Mouse (Mus musculus) MEL (cell line): ENCODE results near the gene Ubl4b. TPM values are rescaled to one million over a fixed set of nuclear protein-coding genes. Genes with fewer than 3 reads are reported as not detected.

ENCODE experiments used
- DNase-seq: peaks from one replicate; pipeline ENCODE4 v3.0.0; 2011; ENCODE audit warnings: low read depth, low spot score
- H3K27ac ChIP-seq: 2 replicates; pipeline ENCODE4 v1.5.1; 2012; ENCODE audit warnings: low read depth, mild to moderate bottlenecking, control low read depth, low read length, moderate library complexity; ENCODE audit not compliant: control insufficient read depth
- H3K27me3 ChIP-seq, 2 experiments: fragments of 150-350 bp in 1 of 2; sonication (generic) in 1 of 2; 2 replicates each; pipeline ENCODE4 v1.6.1; 2012; ENCODE audit warnings: low read length in 2 of 2, mild to moderate bottlenecking in 2 of 2, improper control_type of control experiment in 1 of 2, moderate library complexity in 1 of 2; ENCODE audit not compliant: insufficient read depth in 2 of 2, control insufficient read depth in 1 of 2
- H3K36me3 ChIP-seq, 2 experiments: 2 replicates each; pipeline ENCODE4 v1.6.1; 2012 to 2014; ENCODE audit warnings: low read length in 2 of 2, improper control_type of control experiment in 1 of 2, inconsistent platforms in 1 of 2, mild to moderate bottlenecking in 1 of 2; ENCODE audit not compliant: insufficient read depth in 2 of 2, control insufficient read depth in 1 of 2
- H3K4me1 ChIP-seq, 2 experiments: fragments of 150-350 bp in 1 of 2; sonication (generic) in 1 of 2; 2 replicates each; pipeline ENCODE4 v1.6.1; 2012; ENCODE audit warnings: low read length in 2 of 2, improper control_type of control experiment in 1 of 2, mild to moderate bottlenecking in 1 of 2; ENCODE audit not compliant: insufficient read depth in 2 of 2, control insufficient read depth in 1 of 2
- H3K4me3 ChIP-seq, 2 experiments: fragments of 150-350 bp in 1 of 2; sonication (generic) in 1 of 2; 2 replicates each; pipeline ENCODE4 v1.5.1; 2012; ENCODE audit warnings: low read depth in 2 of 2, low read length in 2 of 2, mild to moderate bottlenecking in 2 of 2, moderate library complexity in 2 of 2, control low read depth in 1 of 2, improper control_type of control experiment in 1 of 2; ENCODE audit not compliant: control insufficient read depth in 1 of 2, insufficient read depth in 1 of 2
- H3K79me2 ChIP-seq: 2 replicates; pipeline ENCODE4 v1.6.1; 2012; ENCODE audit warnings: mild to moderate bottlenecking, low read length, moderate library complexity; ENCODE audit not compliant: control insufficient read depth, poor library complexity, insufficient read depth
- H3K9ac ChIP-seq: 2 replicates; pipeline ENCODE4 v1.6.1; 2012; ENCODE audit warnings: low read depth, mild to moderate bottlenecking, control low read depth, low read length, moderate library complexity; ENCODE audit not compliant: control insufficient read depth, poor library complexity, severe bottlenecking
- H3K9me3 ChIP-seq: fragments of 150-350 bp; sonication (generic); replicated peaks from 2 replicates; pipeline ENCODE4 v1.6.1; 2012; ENCODE audit warnings: mild to moderate bottlenecking, low read length, improper control_type of control experiment, moderate library complexity; ENCODE audit not compliant: insufficient read depth
- BHLHE40 ChIP-seq: IDR thresholded peaks from 2 replicates; pipeline ENCODE4 v1.6.1; 2012; ENCODE audit warnings: low read depth, mild to moderate bottlenecking, inconsistent platforms, low read length, improper control_type of control experiment, borderline replicate concordance
- CHD1 ChIP-seq: IDR thresholded peaks from 2 replicates; pipeline ENCODE4 v1.6.1; 2012; ENCODE audit warnings: low read depth, mild to moderate bottlenecking, inconsistent platforms, low read length, improper control_type of control experiment
- ETS1 ChIP-seq: IDR thresholded peaks from 2 replicates; pipeline ENCODE4 v1.6.1; 2012; ENCODE audit warnings: low read depth, mild to moderate bottlenecking, inconsistent platforms, low read length, improper control_type of control experiment, moderate library complexity
- GATA1 ChIP-seq: IDR thresholded peaks from 2 replicates; pipeline ENCODE4 v1.6.1; 2011; ENCODE audit warnings: low read depth, low read length, improper control_type of control experiment
- HCFC1 ChIP-seq: IDR thresholded peaks from 2 replicates; pipeline ENCODE4 v1.6.1; 2012; ENCODE audit warnings: low read depth, mild to moderate bottlenecking, inconsistent platforms, low read length, improper control_type of control experiment, moderate library complexity
- JUND ChIP-seq: IDR thresholded peaks from 2 replicates; pipeline ENCODE4 v1.6.1; 2011; ENCODE audit warnings: low read depth, mild to moderate bottlenecking, improper control_type of control experiment, low read length
- KAT2A ChIP-seq: conservative IDR thresholded peaks from 2 replicates; pipeline ENCODE4 v1.6.1; 2012; ENCODE audit warnings: low read depth, low read length, improper control_type of control experiment, inconsistent platforms
- MAFK ChIP-seq: IDR thresholded peaks from 2 replicates; pipeline ENCODE4 v1.6.1; 2011; ENCODE audit warnings: low read depth, mild to moderate bottlenecking, low read length, improper control_type of control experiment, borderline replicate concordance
- MEF2A ChIP-seq: IDR thresholded peaks from 2 replicates; pipeline ENCODE4 v1.6.1; 2014; ENCODE audit warnings: low read depth, mild to moderate bottlenecking, inconsistent platforms, low read length, improper control_type of control experiment; ENCODE audit not compliant: poor library complexity, insufficient replicate concordance, severe bottlenecking; ENCODE audit errors: extremely low read depth
- MYB ChIP-seq: IDR thresholded peaks from 2 replicates; pipeline ENCODE4 v1.6.1; 2011; ENCODE audit warnings: mild to moderate bottlenecking, low read depth, low read length, improper control_type of control experiment
- MYC ChIP-seq: IDR thresholded peaks from 2 replicates; pipeline ENCODE4 v1.6.1; 2011; ENCODE audit warnings: low read depth, mild to moderate bottlenecking, low read length, improper control_type of control experiment, moderate library complexity
- NRF1 ChIP-seq: IDR thresholded peaks from 2 replicates; pipeline ENCODE4 v1.6.1; 2014; ENCODE audit warnings: low read depth, mild to moderate bottlenecking, inconsistent platforms, low read length, improper control_type of control experiment, moderate library complexity; ENCODE audit not compliant: poor library complexity, insufficient read depth, severe bottlenecking
- POLR2A ChIP-seq, 2 experiments: IDR thresholded peaks; 2 replicates each; pipeline ENCODE4 v1.6.1; 2011 to 2012; ENCODE audit warnings: low read length in 2 of 2, mild to moderate bottlenecking in 2 of 2, control low read depth in 1 of 2, improper control_type of control experiment in 1 of 2, low read depth in 1 of 2, moderate library complexity in 1 of 2; ENCODE audit not compliant: control insufficient read depth in 1 of 2, insufficient read depth in 1 of 2, poor library complexity in 1 of 2
- POLR2AphosphoS2 ChIP-seq: IDR thresholded peaks from 2 replicates; pipeline ENCODE4 v1.6.1; 2011; ENCODE audit warnings: low read length, improper control_type of control experiment
- POLR2AphosphoS5 ChIP-seq: IDR thresholded peaks from 2 replicates; pipeline ENCODE4 v1.6.1; 2012; ENCODE audit warnings: low read depth, borderline replicate concordance, mild to moderate bottlenecking, inconsistent platforms, low read length, moderate library complexity, mixed read lengths
- RAD21 ChIP-seq: IDR thresholded peaks from 2 replicates; pipeline ENCODE4 v1.6.1; 2011; ENCODE audit warnings: mild to moderate bottlenecking, low read depth, low read length, improper control_type of control experiment
- SMC3 ChIP-seq: IDR thresholded peaks from 2 replicates; pipeline ENCODE4 v1.6.1; 2011; ENCODE audit warnings: low read depth, low read length, improper control_type of control experiment
- TAL1 ChIP-seq: IDR thresholded peaks from 2 replicates; pipeline ENCODE4 v1.6.1; 2012; ENCODE audit warnings: mild to moderate bottlenecking, inconsistent platforms, low read length, moderate library complexity, mixed read lengths
- TBP ChIP-seq: IDR thresholded peaks from 2 replicates; pipeline ENCODE4 v1.8.0; 2011; ENCODE audit warnings: low read depth, low read length, improper control_type of control experiment
- ZNF384 ChIP-seq: IDR thresholded peaks from 2 replicates; pipeline ENCODE4 v1.6.1; 2012; ENCODE audit warnings: low read depth, mild to moderate bottlenecking, inconsistent platforms, low read length, improper control_type of control experiment
- polyA plus RNA-seq, 2 experiments: library from polyadenylated mRNA; stranded (reverse) in 1 of 2; unstranded in 1 of 2; fragments of >175 nt in 1 of 2; fragments of >200 nt in 1 of 2; gene quantifications; 2 replicates each; pipeline versions ENCODE4 v1.2.1 to v1.2.4; 2012; ENCODE audit warnings: low replicate concordance in 2 of 2, low read depth in 1 of 2; ENCODE audit not compliant: insufficient read length in 2 of 2, insufficient read depth in 1 of 2, missing spikeins in 1 of 2
- total RNA-seq: library from RNA; depleted of rRNA; stranded (reverse); fragments of 300-350 nt; gene quantifications from 2 replicates; pipeline ENCODE4 v1.2.3, GENCODE M21; 2012

Ubl4b gene
- total and polyA plus RNA-seq, 3 experiments: not detected

- Histone ChIP-seq H3K27ac (no peak overlapping the region), H3K4me1 (no peaks in the 10 kb centered on the region), H3K9me3 (no peaks in the 10 kb centered on the region), H3K27me3 (peaks cover 2 to 5% of the 10 kb centered on the region in 2 experiments; a peak in 3 of 4 replicates), H3K36me3 (no peaks in the 10 kb centered on the region), H3K4me3 (no peak overlapping the region)
- no peak for DNase-seq
- TF ChIP-seq CHD1: no peak
- TF ChIP-seq, all 39 proteins: peak for 0
- no peak overlapping the region for H3K9ac ChIP-seq
- no peaks in the 10 kb centered on the region for H3K79me2 ChIP-seq
Observed at GRCm38 (mm10) chr3:107520931-107521330, 33.9 kb downstream of the Ubl4b start.

- Histone ChIP-seq H3K79me2 (no peaks in the 10 kb centered on the region), H3K36me3 (no peaks in the 10 kb centered on the region), H3K27me3 (peaks cover 0 to 3% of the 10 kb centered on the region in 2 experiments; a peak in 3 of 4 replicates), H3K9ac (no peak within 1 kb of the TSS), H3K4me1 (no peaks in the 10 kb centered on the region), H3K27ac (no peak within 1 kb of the TSS), H3K9me3 (no peaks in the 10 kb centered on the region), H3K4me3 (no peak within 1 kb of the TSS)
- DNase-seq: no peak
- TF ChIP-seq ETS1 (no peak), RAD21 (no peak), TAL1 (no peak), TBP (no peak), MYC (no peak), GATA1 (no peak), POLR2AphosphoS2 (no peak), MAFK (no peak), MYB (no peak), KAT2A (no peak), POLR2AphosphoS5 (no peak), JUND (no peak), NRF1 (no peak), BHLHE40 (no peak), POLR2A (IDR thresholded peaks at IDR 0.05; ENCODE audit: control insufficient read depth in 1 of 2, insufficient read depth in 1 of 2, low read depth in 1 of 2, low read length in 2 of 2, poor library complexity in 1 of 2) (no peak), ZNF384 (no peak), SMC3 (no peak), MEF2A (no peak), CHD1 (no peak), HCFC1 (no peak)
Observed at GRCm38 (mm10) chr3:107517631-107518108, 37.2 kb downstream of the Ubl4b start, which contains the start of gene Slc6a17. Gene Slc6a17 (minus strand): TSS chr3:107518018.
